Mouse (Mus musculus) kidney, adult 2 months (tissue): Measurements from ENCODE around the gene Mndal. TPM values are rescaled to one million over a fixed set of nuclear protein-coding genes. Genes with fewer than 3 reads are reported as not detected.

Experiments used
- polyA plus RNA-seq: library from polyadenylated mRNA; depleted of rRNA; stranded (reverse); fragments of >200 nt; gene quantifications from 2 replicates; pipeline ENCODE4 v1.2.3, GENCODE M21; 2012; rRNA removed

Gene Mndal
- polyA plus RNA-seq, 1 experiment, result 6.2 TPM

Other genes starting within 250 kb of the Mndal start
- 2.7 and 3.6 TPM in 2 replicates for gene Ifi207, start 200.7 kb downstream of the Mndal start, polyA plus RNA-seq
- gene Ifi204, start 175.5 kb downstream of the Mndal start, polyA plus RNA-seq, result 0.75 and 1.0 TPM in 2 replicates
- gene Ifi211, start 29.4 kb downstream of the Mndal start, polyA plus RNA-seq, result 0.65 and 0.77 TPM in 2 replicates
- 5.9 and 9.9 TPM in 2 replicates for gene Ifi203, start 181 bp upstream of the Mndal start, polyA plus RNA-seq
- gene Ifi202b, start 40.3 kb upstream of the Mndal start, polyA plus RNA-seq, result not detected in 2 replicates
- gene Ifi205, start 89.3 kb upstream of the Mndal start, polyA plus RNA-seq, result 0.26 and 0.64 TPM in 2 replicates
- 0.03 and 0.04 TPM in 2 replicates for gene Olfr433, start 98.2 kb upstream of the Mndal start, polyA plus RNA-seq
- not detected in 2 replicates for gene Olfr432, start 106.7 kb upstream of the Mndal start, polyA plus RNA-seq
- not detected in 2 replicates for gene Olfr430, start 124.1 kb upstream of the Mndal start, polyA plus RNA-seq
- not detected in 2 replicates for gene Olfr429, start 141.8 kb upstream of the Mndal start, polyA plus RNA-seq
- gene Olfr427, start 154.4 kb upstream of the Mndal start, polyA plus RNA-seq, result not detected in 2 replicates
- gene Olfr231, start 178.7 kb upstream of the Mndal start, polyA plus RNA-seq, result not detected in 2 replicates
- gene Olfr424, start 189.0 kb upstream of the Mndal start, polyA plus RNA-seq, result not detected in 2 replicates
- not detected in 2 replicates for gene Olfr420, start 213.1 kb upstream of the Mndal start, polyA plus RNA-seq
- 0.01 and 0.02 TPM in 2 replicates for gene Spta1, start 230.3 kb upstream of the Mndal start, polyA plus RNA-seq